Mouse (Mus musculus) retina, embryonic 14.5 days (tissue): ENCODE measurements around the gene Rhox4a.
"Not testable (repeated sequence)": the region's sequence is repeated elsewhere in the genome, so short reads cannot be mapped to it uniquely, and the experiment has no call there.

Source experiments
- DNase-seq: peaks from one replicate; pipeline ENCODE4 v3.0.0-alpha.2; 2015; ENCODE audit warnings: low spot score

The Rhox4a gene

GRCm38 (mm10) chrX:37265038-37265437 is at the start of gene Rhox4a:
Gene Rhox4a (plus strand): TSS chrX:37265338.
- DNase-seq: not testable (repeated sequence)

- not testable (repeated sequence) for DNase-seq
Measured at GRCm38 (mm10) chrX:37222158-37222557, 43.0 kb upstream of the Rhox4a start, which contains the start of gene Rhox1. Gene Rhox1 (minus strand): TSS chrX:37222258.

- DNase-seq: not testable (repeated sequence)
Measured at GRCm38 (mm10) chrX:37244676-37245075, 20.5 kb upstream of the Rhox4a start, which contains the start of gene Rhox2a. Gene Rhox2a (plus strand): TSS chrX:37244976.

GRCm38 (mm10) chrX:37249619-37250018 is 15.5 kb upstream of the Rhox4a start, which contains the start of gene Rhox3a:
Gene Rhox3a (plus strand): TSS chrX:37249919.
- DNase-seq: not testable (repeated sequence)
